Mouse (Mus musculus): ENCODE data around the gene Il21r. TPM values are rescaled to one million over a fixed set of nuclear protein-coding genes. Genes with fewer than 3 reads are reported as not detected.

Gene Il21r
- polyA plus RNA-seq, 1 experiment from 2014 or later, result 0.52 TPM

GRCm38 (mm10) chr7:125563093-125563492, 40.1 kb upstream of the Il21r start:
- Histone ChIP-seq H3K9ac (no peak overlapping the region), H3K9me3 (no peaks in the 10 kb centered on the region), H3K27ac (no peak overlapping the region), H3K4me2 (replicated peaks) (no peak overlapping the region), H3K4me1 (replicated peaks) (peaks cover 24% of the 10 kb centered on the region), H3K4me3 (replicated peaks) (no peak overlapping the region), H3K27me3 (replicated peaks) (no peaks in the 10 kb centered on the region), H3K36me3 (no peaks in the 10 kb centered on the region)
- ATAC-seq, result no peak
- WGBS, result 84% methylated on average over 3 of the region's 3 CpGs

GRCm38 (mm10) chr7:125564316-125565024, 38.8 kb upstream of the Il21r start:
- Histone ChIP-seq H3K9me3 (no peaks in the 10 kb centered on the region), H3K27ac (no peak overlapping the region), H3K4me3 (replicated peaks) (no peak overlapping the region), H3K9ac (no peak overlapping the region), H3K36me3 (no peaks in the 10 kb centered on the region), H3K27me3 (replicated peaks) (no peaks in the 10 kb centered on the region), H3K4me2 (replicated peaks) (no peak overlapping the region), H3K4me1 (replicated peaks) (peaks cover 24% of the 10 kb centered on the region)
- 73% methylated on average over 11 of the region's 11 CpGs for WGBS
- no peak for ATAC-seq

- no peak for ATAC-seq
Measured at GRCm38 (mm10) chr7:125565516-125566285, 37.5 kb upstream of the Il21r start.

GRCm38 (mm10) chr7:125566420-125566819, 36.8 kb upstream of the Il21r start:
- peaks cover 9% of the 10 kb centered on the region for H3K4me1 ChIP-seq (replicated peaks)
- H3K4me3 ChIP-seq (replicated peaks), result no peak overlapping the region
- H3K9me3 ChIP-seq, result no peaks in the 10 kb centered on the region
- no peaks in the 10 kb centered on the region for H3K27me3 ChIP-seq (replicated peaks)
- H3K9ac ChIP-seq, result no peak overlapping the region
- H3K27ac ChIP-seq, result no peak overlapping the region
- H3K4me2 ChIP-seq (replicated peaks), result no peak overlapping the region
- no peak for ATAC-seq
- 54% methylated on average over 2 of the region's 2 CpGs for WGBS
- no peaks in the 10 kb centered on the region for H3K36me3 ChIP-seq

More at GRCm38 (mm10) chr7:125565516-125566285, 37.5 kb upstream of the Il21r start:
- Histone ChIP-seq H3K27me3 (replicated peaks) (no peaks in the 10 kb centered on the region), H3K4me3 (replicated peaks) (no peak overlapping the region), H3K27ac (no peak overlapping the region), H3K9ac (no peak overlapping the region), H3K4me1 (replicated peaks) (peaks cover 16% of the 10 kb centered on the region), H3K9me3 (no peaks in the 10 kb centered on the region), H3K36me3 (no peaks in the 10 kb centered on the region), H3K4me2 (replicated peaks) (no peak overlapping the region)
- 68% methylated on average over 12 of the region's 12 CpGs for WGBS

- WGBS, result 73% methylated on average over 8 of the region's 8 CpGs
- no peak overlapping the region for H3K4me3 ChIP-seq (replicated peaks)
- H3K27me3 ChIP-seq (replicated peaks), result no peaks in the 10 kb centered on the region
- H3K4me1 ChIP-seq (replicated peaks), result 0 out of 2 replicates have a peak, but pooled peaks cover 3% of the 10 kb centered on the region
- H3K9ac ChIP-seq, result no peak overlapping the region
- no peaks in the 10 kb centered on the region for H3K9me3 ChIP-seq
- H3K27ac ChIP-seq, result no peak overlapping the region
- H3K4me2 ChIP-seq (replicated peaks), result no peak overlapping the region
- no peaks in the 10 kb centered on the region for H3K36me3 ChIP-seq
- no peak for ATAC-seq
Measured at GRCm38 (mm10) chr7:125568888-125569287, 34.3 kb upstream of the Il21r start.

GRCm38 (mm10) chr7:125571891-125572290, 31.3 kb upstream of the Il21r start:
- H3K9ac ChIP-seq, result no peak overlapping the region
- H3K27me3 ChIP-seq (replicated peaks), result no peaks in the 10 kb centered on the region
- peaks cover 11% of the 10 kb centered on the region for H3K4me1 ChIP-seq (replicated peaks)
- no peak overlapping the region for H3K27ac ChIP-seq
- no peaks in the 10 kb centered on the region for H3K9me3 ChIP-seq
- ATAC-seq, result no peak
- no peak overlapping the region for H3K4me3 ChIP-seq (replicated peaks)
- H3K36me3 ChIP-seq, result no peaks in the 10 kb centered on the region
- WGBS, result 78% methylated on average over 19 of the region's 19 CpGs
- no peak overlapping the region for H3K4me2 ChIP-seq (replicated peaks)

GRCm38 (mm10) chr7:125572737-125573136, 30.5 kb upstream of the Il21r start:
- no peak for ATAC-seq
- H3K9me3 ChIP-seq, result no peaks in the 10 kb centered on the region
- peaks cover 19% of the 10 kb centered on the region for H3K4me1 ChIP-seq (replicated peaks)
- 84% methylated on average over 6 of the region's 6 CpGs for WGBS
- no peaks in the 10 kb centered on the region for H3K36me3 ChIP-seq
- no peak overlapping the region for H3K9ac ChIP-seq
- H3K4me2 ChIP-seq (replicated peaks), result no peak overlapping the region
- H3K27ac ChIP-seq, result no peak overlapping the region
- no peaks in the 10 kb centered on the region for H3K27me3 ChIP-seq (replicated peaks)
- no peak overlapping the region for H3K4me3 ChIP-seq (replicated peaks)

- no peak overlapping the region for H3K9ac ChIP-seq
- H3K27me3 ChIP-seq (replicated peaks), result no peaks in the 10 kb centered on the region
- ATAC-seq, result no peak
- H3K4me3 ChIP-seq (replicated peaks), result no peak overlapping the region
- no peaks in the 10 kb centered on the region for H3K9me3 ChIP-seq
- H3K4me2 ChIP-seq (replicated peaks), result no peak overlapping the region
- no peak overlapping the region for H3K27ac ChIP-seq
- H3K36me3 ChIP-seq, result no peaks in the 10 kb centered on the region
- WGBS, result 69% methylated on average over 2 of the region's 2 CpGs
- H3K4me1 ChIP-seq (replicated peaks), result peaks cover 23% of the 10 kb centered on the region
Measured at GRCm38 (mm10) chr7:125573849-125574248, 29.4 kb upstream of the Il21r start.

GRCm38 (mm10) chr7:125574832-125575231, 28.4 kb upstream of the Il21r start:
- Histone ChIP-seq H3K4me2 (replicated peaks) (no peak overlapping the region), H3K4me1 (replicated peaks) (peaks cover 23% of the 10 kb centered on the region), H3K27me3 (replicated peaks) (no peaks in the 10 kb centered on the region), H3K9ac (no peak overlapping the region), H3K27ac (no peak overlapping the region), H3K4me3 (replicated peaks) (no peak overlapping the region), H3K9me3 (no peaks in the 10 kb centered on the region), H3K36me3 (no peaks in the 10 kb centered on the region)
- ATAC-seq, result no peak
- WGBS, result 84% methylated on average over 3 of the region's 3 CpGs

GRCm38 (mm10) chr7:125575738-125576540, 27.3 kb upstream of the Il21r start:
- H3K27ac ChIP-seq, result no peak overlapping the region
- H3K4me2 ChIP-seq (replicated peaks), result no peak overlapping the region
- H3K36me3 ChIP-seq, result no peaks in the 10 kb centered on the region
- no peak overlapping the region for H3K4me3 ChIP-seq (replicated peaks)
- peaks cover 27% of the 10 kb centered on the region for H3K4me1 ChIP-seq (replicated peaks)
- ATAC-seq, result no peak
- H3K27me3 ChIP-seq (replicated peaks), result no peaks in the 10 kb centered on the region
- no peaks in the 10 kb centered on the region for H3K9me3 ChIP-seq
- WGBS, result 82% methylated on average over 16 of the region's 16 CpGs
- 0 out of 2 replicates have a peak overlapping the region, but pooled peaks have one; percentile 8 for H3K9ac ChIP-seq

- no peaks in the 10 kb centered on the region for H3K9me3 ChIP-seq
- H3K27me3 ChIP-seq (replicated peaks), result no peaks in the 10 kb centered on the region
- no peaks in the 10 kb centered on the region for H3K36me3 ChIP-seq
- 55% methylated on average over 7 of the region's 7 CpGs for WGBS
- H3K27ac ChIP-seq, result no peak overlapping the region
- peaks cover 31% of the 10 kb centered on the region for H3K4me1 ChIP-seq (replicated peaks)
- peak; percentile 42; the same call in 1 of the 2 replicates for ATAC-seq
- no peak overlapping the region for H3K9ac ChIP-seq
- no peak overlapping the region for H3K4me3 ChIP-seq (replicated peaks)
- H3K4me2 ChIP-seq (replicated peaks), result no peak overlapping the region
Measured at GRCm38 (mm10) chr7:125576982-125577381, 26.2 kb upstream of the Il21r start.

GRCm38 (mm10) chr7:125577486-125578088, 25.6 kb upstream of the Il21r start:
- Histone ChIP-seq H3K27me3 (replicated peaks) (no peaks in the 10 kb centered on the region), H3K4me3 (replicated peaks) (no peak overlapping the region), H3K9me3 (no peaks in the 10 kb centered on the region), H3K4me1 (replicated peaks) (peaks cover 31% of the 10 kb centered on the region), H3K4me2 (replicated peaks) (no peak overlapping the region), H3K36me3 (no peaks in the 10 kb centered on the region), H3K9ac (no peak overlapping the region), H3K27ac (no peak overlapping the region)
- WGBS, result 66% methylated on average over 11 of the region's 11 CpGs
- ATAC-seq, result no peak

All from intestine, embryonic 15.5 days (tissue).